Mouse (Mus musculus) gastrocnemius, adult 8-10 months (tissue): Measurements from ENCODE around the gene Polr1b. TPM values are rescaled to one million over a fixed set of nuclear protein-coding genes. Genes with fewer than 3 reads are reported as not detected.

ENCODE experiments used
- total RNA-seq, 4 experiments: library from RNA; stranded (reverse); gene quantifications; 2 replicates each; pipeline ENCODE4 v1.2.4; 2022

Polr1b gene
- total RNA-seq, 4 experiments from 2014 or later = 10.9 to 13.7 (median 11.3) TPM

Other genes starting within 250 kb of the Polr1b start
- gene Fbln7, start 238.0 kb upstream of the Polr1b start, total RNA-seq = 1 to 10 TPM; 1.4 to 2.7 (median 1.8) TPM
- gene Zc3h8, start 156.9 kb upstream of the Polr1b start, total RNA-seq = 1 to 10 TPM; 7.8 to 9.9 (median 8.0) TPM
- 10 to 100 TPM in 2 of 4 experiments, 1 to 10 TPM in 2; 6.4 to 11.8 (median 10.0) TPM for gene Zc3h6, start 133.6 kb upstream of the Polr1b start, total RNA-seq
- 10 to 100 TPM; 16.0 to 22.3 (median 18.3) TPM for gene Gm10762, start 133.3 kb upstream of the Polr1b start, total RNA-seq
- not detected for gene Vinac1, start 52.8 kb upstream of the Polr1b start, total RNA-seq
- 1 to 10 TPM; 6.2 to 9.0 (median 7.6) TPM for gene Ttl, start 35.1 kb upstream of the Polr1b start, total RNA-seq
- 10 to 100 TPM in 2 of 4 experiments, 1 to 10 TPM in 2; 8.5 to 11.0 (median 9.5) TPM for gene Chchd5, start 28.7 kb downstream of the Polr1b start, total RNA-seq
- 10 to 100 TPM in 1 of 4 experiments, 1 to 10 TPM in 3; 7.5 to 11.3 (median 8.6) TPM for gene Slc20a1, start 97.8 kb downstream of the Polr1b start, total RNA-seq
- gene Ckap2l, start 196.2 kb downstream of the Polr1b start, total RNA-seq = not detected
- gene Il1a, start 209.0 kb downstream of the Polr1b start, total RNA-seq = not detected